Mouse (Mus musculus) erythroblast, embryonic 14.5 days (primary cell): ENCODE data around the gene Actl10. TPM values are rescaled to one million over a fixed set of nuclear protein-coding genes. Genes with fewer than 3 reads are reported as not detected.

Source experiments
- H3K27me3 ChIP-seq: 2 replicates; pipeline ENCODE4 v1.6.1; 2012; ENCODE audit warnings: inconsistent platforms; ENCODE audit not compliant: control insufficient read depth
- H3K36me3 ChIP-seq: 2 replicates; pipeline ENCODE4 v1.6.1; 2012; ENCODE audit warnings: mild to moderate bottlenecking, inconsistent platforms; ENCODE audit not compliant: control insufficient read depth
- H3K4me1 ChIP-seq: 2 replicates; pipeline ENCODE4 v1.6.1; 2012; ENCODE audit warnings: inconsistent platforms; ENCODE audit not compliant: control insufficient read depth
- H3K4me3 ChIP-seq: replicated peaks from 2 replicates; pipeline ENCODE3; 2012; ENCODE audit warnings: moderate library complexity, mild to moderate bottlenecking, inconsistent platforms
- H3K9me3 ChIP-seq: 2 replicates; pipeline ENCODE4 v1.6.1; 2012; ENCODE audit warnings: low read length, inconsistent platforms, mixed read lengths; ENCODE audit not compliant: control insufficient read depth
- GATA1 ChIP-seq: IDR thresholded peaks from 2 replicates; pipeline ENCODE4 v1.6.1; 2012; ENCODE audit warnings: low read length, inconsistent platforms, mixed read lengths
- TAL1 ChIP-seq: IDR thresholded peaks from 3 replicates; pipeline ENCODE4 v1.6.1; 2012; ENCODE audit warnings: low read length, inconsistent platforms, mixed read lengths
- polyA plus RNA-seq: library from polyadenylated mRNA; stranded (reverse); fragments of >175 nt; gene quantifications from 2 replicates; pipeline ENCODE4 v1.2.3, GENCODE M21; 2012

The Actl10 gene
- polyA plus RNA-seq, 1 experiment, result 0.03 TPM

- Histone ChIP-seq H3K27me3 (no peaks in the 10 kb centered on the region), H3K4me1 (peaks cover 25% of the 10 kb centered on the region), H3K9me3 (no peaks in the 10 kb centered on the region), H3K36me3 (peaks cover 25% of the 10 kb centered on the region), H3K4me3 (no peak overlapping the region)
- TF ChIP-seq GATA1 (no peak), TAL1 (no peak)
Measured at GRCm38 (mm10) chr2:154583906-154584872, 32.6 kb downstream of the Actl10 start.

GRCm38 (mm10) chr2:154584931-154585601 is 33.5 kb downstream of the Actl10 start:
- Histone ChIP-seq H3K4me1 (peaks cover 25% of the 10 kb centered on the region), H3K27me3 (no peaks in the 10 kb centered on the region), H3K36me3 (peaks cover 26% of the 10 kb centered on the region), H3K9me3 (no peaks in the 10 kb centered on the region), H3K4me3 (no peak overlapping the region)
- no peak for TF ChIP-seq TAL1
- TF ChIP-seq GATA1, result no peak

GRCm38 (mm10) chr2:154586405-154586804 is 34.8 kb downstream of the Actl10 start:
- Histone ChIP-seq H3K4me3 (no peak overlapping the region), H3K9me3 (no peaks in the 10 kb centered on the region), H3K36me3 (peaks cover 29% of the 10 kb centered on the region), H3K27me3 (no peaks in the 10 kb centered on the region), H3K4me1 (peaks cover 25% of the 10 kb centered on the region)
- TF ChIP-seq GATA1 (no peak), TAL1 (no peak)

GRCm38 (mm10) chr2:154589051-154589450 is 37.5 kb downstream of the Actl10 start:
- Histone ChIP-seq H3K9me3 (peaks cover 5% of the 10 kb centered on the region; the same call in 1 of the 2 replicates), H3K36me3 (peaks cover 53% of the 10 kb centered on the region), H3K4me3 (no peak overlapping the region), H3K4me1 (peaks cover 7% of the 10 kb centered on the region), H3K27me3 (no peaks in the 10 kb centered on the region)
- no peak for TF ChIP-seq GATA1
- no peak for TF ChIP-seq TAL1

GRCm38 (mm10) chr2:154591239-154591638 is 39.7 kb downstream of the Actl10 start:
- Histone ChIP-seq H3K36me3 (peaks cover 66% of the 10 kb centered on the region), H3K9me3 (peaks cover 5% of the 10 kb centered on the region; the same call in 1 of the 2 replicates)
- TF ChIP-seq GATA1 (no peak), TAL1 (no peak)

GRCm38 (mm10) chr2:154593025-154593424 is 41.4 kb downstream of the Actl10 start:
- H3K27me3 ChIP-seq, result no peaks in the 10 kb centered on the region
- H3K36me3 ChIP-seq, result peaks cover 54% of the 10 kb centered on the region

More at GRCm38 (mm10) chr2:154591239-154591638, 39.7 kb downstream of the Actl10 start:
- no peaks in the 10 kb centered on the region; the same call in 1 of the 2 replicates for H3K4me1 ChIP-seq
- no peak overlapping the region for H3K4me3 ChIP-seq
- no peaks in the 10 kb centered on the region for H3K27me3 ChIP-seq

GRCm38 (mm10) chr2:154595775-154596174 is 44.2 kb downstream of the Actl10 start:
- H3K4me1 ChIP-seq, result peaks cover 6% of the 10 kb centered on the region
- no peak for TF ChIP-seq TAL1
- TF ChIP-seq GATA1, result no peak
- H3K27me3 ChIP-seq, result no peaks in the 10 kb centered on the region
- peaks cover 5% of the 10 kb centered on the region; the same call in 1 of the 2 replicates for H3K9me3 ChIP-seq
- peaks cover 49% of the 10 kb centered on the region for H3K36me3 ChIP-seq
- no peak overlapping the region for H3K4me3 ChIP-seq

More at GRCm38 (mm10) chr2:154593025-154593424, 41.4 kb downstream of the Actl10 start:
- Histone ChIP-seq H3K4me1 (peaks cover 1% of the 10 kb centered on the region; the same call in 1 of the 2 replicates), H3K4me3 (no peak overlapping the region), H3K9me3 (peaks cover 5% of the 10 kb centered on the region; the same call in 1 of the 2 replicates)
- TF ChIP-seq TAL1 (no peak), GATA1 (no peak)

GRCm38 (mm10) chr2:154597399-154597798 is 45.8 kb downstream of the Actl10 start:
- H3K36me3 ChIP-seq, result peaks cover 45% of the 10 kb centered on the region
- TF ChIP-seq TAL1 (no peak), GATA1 (no peak)
- H3K4me1 ChIP-seq, result peaks cover 13% of the 10 kb centered on the region
- H3K9me3 ChIP-seq, result peaks cover 5% of the 10 kb centered on the region; the same call in 1 of the 2 replicates
- H3K4me3 ChIP-seq, result no peak overlapping the region
- H3K27me3 ChIP-seq, result no peaks in the 10 kb centered on the region

- no peaks in the 10 kb centered on the region for H3K9me3 ChIP-seq
- peaks cover 36% of the 10 kb centered on the region for H3K4me1 ChIP-seq
- no peaks in the 10 kb centered on the region for H3K27me3 ChIP-seq
- H3K4me3 ChIP-seq, result no peak overlapping the region
- TF ChIP-seq TAL1, result no peak
- peaks cover 18% of the 10 kb centered on the region for H3K36me3 ChIP-seq
Measured at GRCm38 (mm10) chr2:154600586-154600985, 49.0 kb downstream of the Actl10 start.
